Mouse (Mus musculus) ES-CJ7 (cell line): ENCODE measurements around the gene Fam160a2.
A peak's percentile ranks its signal among the peaks of the same experiment; 100 is the strongest.

Experiments
- DNase-seq: peaks from one replicate; pipeline ENCODE4 v3.0.0; 2011; ENCODE audit warnings: low read depth, low spot score

Fam160a2 gene

GRCm38 (mm10) chr7:105399935-105400624 lies at the start of gene Fam160a2:
Fam160a2 (minus strand) TSS chr7:105400054.
- peak; percentile 99 for DNase-seq

DNA sequence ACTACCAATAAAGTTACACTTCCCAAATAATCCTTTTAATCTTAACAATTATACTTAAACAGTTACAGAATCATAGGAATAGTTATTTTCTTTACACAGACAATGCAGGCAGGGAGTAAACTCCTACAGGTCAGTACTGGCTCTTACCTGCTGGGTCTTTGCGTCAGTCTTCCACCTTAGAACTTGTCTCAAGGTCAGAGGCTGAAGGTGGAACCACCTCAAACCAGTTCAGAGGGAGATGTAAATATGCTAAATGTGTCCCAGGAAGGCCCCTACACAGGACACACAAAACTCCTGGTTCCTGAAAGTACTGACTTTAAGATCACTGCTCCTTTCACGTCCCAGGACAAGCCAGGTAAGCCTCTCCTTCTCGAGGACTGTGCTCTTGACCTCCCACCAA lies 45.2 kb upstream of the Fam160a2 start:
- DNase-seq, result peak; percentile 80

- no peak for DNase-seq
Measured at GRCm38 (mm10) chr7:105441426-105441825, 41.6 kb upstream of the Fam160a2 start.

DNA sequence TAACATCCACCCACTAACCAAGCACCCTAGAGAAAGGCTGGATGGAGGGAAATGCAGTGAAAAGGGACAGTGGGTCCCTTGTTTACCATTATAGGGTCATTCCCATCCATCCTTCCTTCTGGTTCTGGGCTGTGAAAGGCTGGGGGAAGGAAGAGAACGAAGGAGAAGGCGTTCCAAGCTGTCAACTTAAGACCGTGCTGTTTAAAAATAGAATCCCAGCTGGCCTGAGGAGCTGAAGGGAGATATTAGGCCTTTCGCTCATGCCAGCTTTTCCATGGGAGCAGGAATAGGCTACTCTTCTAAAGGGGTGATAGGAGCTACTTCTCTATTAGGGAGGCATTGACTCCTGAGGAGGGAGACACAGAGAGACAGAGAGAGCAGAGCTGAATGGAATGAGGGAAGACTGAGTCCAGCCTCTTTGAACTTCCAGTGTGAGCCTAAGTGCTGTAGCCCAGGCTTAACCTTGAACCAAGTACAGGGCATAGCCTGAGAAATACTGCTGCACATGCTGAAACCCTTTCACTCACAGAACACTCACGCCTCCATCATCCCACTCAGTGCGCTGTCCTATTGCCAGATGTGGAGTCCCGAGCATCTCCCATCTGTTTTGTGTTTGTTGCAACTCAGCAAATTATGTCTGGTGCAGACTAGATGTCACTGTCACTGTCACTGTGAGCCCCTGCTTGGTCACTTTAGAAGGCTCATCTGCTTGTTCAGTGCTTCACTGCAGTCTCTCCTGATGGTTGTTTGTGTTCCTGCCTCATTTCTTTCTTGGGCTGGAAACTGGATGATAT lies 38.3 kb upstream of the Fam160a2 start:
- DNase-seq, result no peak

- DNase-seq, result peak; percentile 35
Measured at GRCm38 (mm10) chr7:105434798-105435197, 34.9 kb upstream of the Fam160a2 start.

DNA sequence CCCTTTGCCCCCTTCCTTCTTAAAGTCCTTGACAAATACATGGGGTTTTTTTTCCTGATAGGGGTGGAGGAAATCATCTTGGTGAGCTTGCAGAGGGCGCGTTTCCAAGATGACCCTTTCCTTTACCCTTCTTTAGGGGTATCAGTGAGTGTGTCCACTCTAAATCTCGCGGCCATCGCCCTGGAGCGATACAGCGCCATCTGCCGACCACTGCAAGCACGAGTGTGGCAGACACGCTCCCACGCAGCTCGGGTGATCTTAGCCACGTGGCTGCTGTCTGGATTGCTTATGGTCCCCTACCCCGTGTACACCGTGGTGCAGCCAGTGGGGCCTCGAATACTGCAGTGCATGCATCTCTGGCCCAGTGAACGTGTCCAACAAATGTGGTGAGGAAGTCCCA lies 34.0 kb upstream of the Fam160a2 start:
- peak; percentile 42 for DNase-seq

- DNase-seq, result no peak
Measured at GRCm38 (mm10) chr7:105432058-105432457, 32.2 kb upstream of the Fam160a2 start.

GRCm38 (mm10) chr7:105426051-105426450 lies 26.2 kb upstream of the Fam160a2 start:
- DNase-seq, result peak; percentile 10

DNA sequence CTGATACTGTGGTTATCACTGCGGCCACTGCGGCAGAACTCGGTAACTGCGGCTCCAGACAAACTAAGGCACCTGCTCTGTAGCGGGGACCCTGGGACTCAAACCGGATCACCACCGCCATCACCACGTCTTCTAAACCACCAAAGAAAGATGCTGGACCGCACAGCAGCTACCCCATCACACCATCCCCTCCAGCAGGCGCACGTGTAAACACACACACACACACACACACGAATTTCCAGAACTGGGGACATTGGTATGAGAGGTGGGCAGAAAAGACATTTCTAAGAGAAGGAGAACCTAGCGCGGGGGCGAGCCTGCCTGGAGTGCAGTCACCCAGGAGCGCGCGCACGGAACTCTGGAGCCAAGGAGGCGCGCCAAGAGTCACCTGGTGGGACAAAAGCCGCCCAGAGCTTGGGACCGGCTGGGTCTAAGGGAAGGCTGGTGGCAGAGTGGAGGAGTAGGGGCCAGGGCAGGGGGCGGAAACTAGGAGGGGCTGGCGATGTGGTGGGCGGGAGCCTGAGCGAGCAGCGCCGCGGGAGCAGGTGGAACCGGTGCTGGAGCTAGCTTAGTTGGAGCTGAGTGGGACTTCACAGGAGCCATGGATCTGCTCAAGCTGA lies 25.7 kb upstream of the Fam160a2 start, which contains the start of gene Cckbr:
TSS of gene Cckbr (plus strand) at position 308 of the 620 bp plus-strand sequence.
- DNase-seq, result peak; percentile 49

DNA sequence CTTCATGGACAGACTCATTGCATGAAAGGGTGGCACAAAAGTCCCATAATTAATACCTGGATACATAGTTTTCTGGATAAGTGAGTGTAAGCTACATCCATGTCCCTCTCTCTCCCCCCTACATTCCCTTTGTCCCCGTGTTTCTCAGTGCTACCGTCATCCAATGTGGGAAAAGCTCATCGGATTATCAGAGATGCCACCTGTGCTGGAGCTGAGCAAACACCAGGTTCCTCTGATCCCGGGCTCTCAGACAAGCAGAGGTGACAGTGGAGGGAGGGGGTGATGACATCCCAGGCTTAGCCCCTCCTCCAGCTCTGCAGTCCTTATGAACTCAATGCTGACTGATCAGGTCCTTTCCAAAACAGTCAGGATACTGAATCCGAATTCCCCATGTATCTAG lies 24.5 kb upstream of the Fam160a2 start:
- no peak for DNase-seq

DNA sequence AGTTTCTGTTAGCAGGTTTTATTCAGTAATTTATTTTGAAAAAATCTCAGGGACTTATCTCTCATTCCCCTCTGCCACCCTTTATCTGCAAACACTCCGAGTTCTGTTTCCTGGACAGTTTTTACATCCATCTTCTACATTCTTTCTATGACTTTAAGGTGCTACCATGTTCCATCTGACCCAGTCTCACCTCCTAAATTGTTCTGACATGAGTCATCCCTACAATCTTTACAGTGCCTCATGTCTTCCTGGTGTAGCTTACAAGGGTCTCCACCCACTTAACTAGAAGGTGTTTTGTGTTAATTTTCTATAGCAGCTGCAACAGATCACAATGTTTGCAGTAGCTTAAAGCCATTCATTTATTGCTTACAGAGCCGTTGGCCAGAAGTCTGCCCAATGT lies 21.0 kb upstream of the Fam160a2 start:
- no peak for DNase-seq

- DNase-seq, result no peak
Measured at GRCm38 (mm10) chr7:105418106-105418505, 18.3 kb upstream of the Fam160a2 start.

GRCm38 (mm10) chr7:105416529-105416928 lies 16.7 kb upstream of the Fam160a2 start:
- no peak for DNase-seq

DNA sequence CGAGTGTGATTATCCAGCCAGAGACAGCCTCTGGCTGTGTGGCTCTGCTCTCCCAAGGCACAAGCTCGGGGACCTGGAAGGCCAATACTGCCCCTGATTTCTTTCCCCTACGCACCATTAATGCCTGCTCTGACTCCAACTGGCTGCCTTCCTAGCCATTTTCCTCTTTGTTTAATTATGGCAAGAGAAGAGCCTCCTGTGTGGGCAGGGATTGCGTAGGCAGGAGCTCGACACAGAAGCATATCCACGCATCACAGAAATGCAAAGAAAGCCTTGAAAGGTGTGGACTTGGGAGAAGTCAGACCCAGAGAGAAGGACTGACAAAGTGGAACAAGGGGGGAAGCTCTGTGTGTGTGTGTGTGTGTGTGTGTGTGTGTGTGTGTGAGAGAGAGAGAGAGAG lies 14.5 kb upstream of the Fam160a2 start:
- DNase-seq, result no peak

DNA sequence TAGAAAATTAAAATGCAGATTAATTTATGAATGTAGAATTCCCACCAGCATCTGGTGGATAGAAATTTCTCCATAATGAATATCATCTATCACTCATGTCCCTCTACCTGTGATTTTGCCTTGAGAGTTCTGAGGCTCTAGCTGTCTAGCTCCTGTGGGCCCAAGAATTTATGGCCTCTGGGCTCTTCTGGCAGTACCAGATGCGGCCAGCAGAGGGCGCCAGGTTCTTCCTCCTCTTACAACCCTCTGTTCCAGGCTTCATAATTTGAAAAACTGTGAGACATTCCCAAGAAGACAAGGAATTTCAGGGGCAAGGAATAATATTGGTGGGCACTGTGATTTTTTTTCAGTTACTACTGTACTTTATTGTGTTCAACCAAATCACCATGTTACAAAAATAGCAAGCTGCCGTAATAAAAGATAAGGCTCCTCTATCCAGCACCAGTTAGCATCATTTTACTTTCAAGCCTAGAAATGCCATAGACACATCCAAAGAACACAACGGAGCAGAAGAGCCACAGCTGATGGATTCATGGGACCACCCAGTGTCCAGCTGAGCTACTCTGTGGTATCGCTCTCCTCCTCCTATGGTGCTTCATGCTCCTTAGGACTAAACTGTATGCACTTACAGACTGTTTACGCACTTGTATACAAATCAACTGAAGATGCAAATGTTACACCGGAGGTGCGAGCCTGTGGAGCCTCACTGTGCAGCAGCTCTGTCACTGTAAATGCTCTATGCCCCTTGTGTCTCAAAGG lies 12.2 kb upstream of the Fam160a2 start:
- DNase-seq, result peak; percentile 57

DNA sequence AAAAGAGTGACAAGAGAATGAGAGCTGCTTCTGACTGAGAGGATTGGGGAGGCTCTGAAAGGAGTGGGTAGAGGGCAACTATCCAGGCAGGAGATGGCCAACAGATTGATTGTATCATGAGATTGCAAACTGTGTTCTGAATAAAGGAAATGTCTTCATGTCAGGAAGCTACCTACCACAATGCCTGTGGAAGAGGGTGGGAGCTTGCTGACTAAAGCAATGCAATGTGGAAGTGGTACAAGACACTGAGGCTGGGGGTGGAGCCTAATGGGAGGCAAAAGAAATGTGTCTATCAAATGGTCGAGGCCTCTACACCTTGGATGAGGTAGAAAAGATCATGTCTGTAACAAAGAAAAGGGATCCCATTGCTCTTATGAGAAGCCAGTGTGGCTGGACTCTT lies 6.5 kb upstream of the Fam160a2 start:
- no peak for DNase-seq

- DNase-seq, result peak; percentile 8
Measured at GRCm38 (mm10) chr7:105404268-105404667, 4.4 kb upstream of the Fam160a2 start, which contains the start of gene Cnga4. Cnga4 (plus strand) TSS chr7:105404568.

GRCm38 (mm10) chr7:105399058-105399934 lies 558 bp downstream of the Fam160a2 start:
- DNase-seq, result peak; percentile 42

DNA sequence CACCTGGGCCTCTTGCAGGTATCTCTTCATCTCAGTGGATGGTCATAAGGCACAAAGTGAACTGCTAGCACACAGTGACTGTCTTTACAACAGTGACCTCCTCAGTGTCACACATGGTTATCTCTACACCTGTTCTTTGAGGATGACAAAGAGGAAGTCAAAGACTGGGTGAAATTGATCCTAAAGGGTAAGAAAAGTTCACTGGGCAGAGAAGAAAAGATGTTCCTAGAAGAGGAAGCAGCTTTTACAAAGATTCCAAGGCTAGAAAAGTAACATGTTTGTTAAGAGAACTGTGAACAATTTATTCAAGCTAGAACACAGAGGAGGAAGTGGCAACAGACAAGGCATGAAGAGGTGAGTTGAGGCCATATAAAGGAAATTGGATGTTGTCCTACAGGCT lies 3.7 kb downstream of the Fam160a2 start:
- DNase-seq, result no peak

- DNase-seq, result no peak
Measured at GRCm38 (mm10) chr7:105395131-105395820, 4.6 kb downstream of the Fam160a2 start.
